ENCODE assay signal across 14 mouse cellular contexts in genomic region chr3:101117386-101117749, GRCm38 (mm10). TPM values are rescaled to one million over a fixed set of nuclear protein-coding genes. Genes with fewer than 3 reads are reported as not detected.
A peak's percentile ranks its signal among the peaks of the same experiment; 100 is the strongest.
DNase-seq lines count a peak whose midpoint lies in the region; ATAC-seq and TF ChIP-seq lines count a peak whose summit lies in the region.
"Had no signal": no experiment of that assay in that cellular context is flagged by ENCODE, and none has a peak within 500 bp of the region (broad histone marks: within the 10 kb centered on the region; RNA-seq: fewer than 3 reads in every experiment).

No protein-coding gene starts in this region.

- intact Hi-C loops in heart, postnatal 14 days (cut with DNase I) = no loop called here

- peak overlapping the region; percentile 45 for H3K4me2 ChIP-seq in lung, embryonic 15.5 days
- H3K4me2 ChIP-seq in forebrain, postnatal 0 days (ENCODE audit: low read depth) = no peak overlapping the region
- 0 out of 2 replicates have a peak overlapping the region, but pooled peaks have one; percentile 35 for H3K4me2 ChIP-seq in stomach, embryonic 16.5 days (ENCODE audit: low read depth, low read length)
- H3K4me2 ChIP-seq: liver, embryonic 12.5 days had no signal

- peak overlapping the region; percentile 91 for H3K27ac ChIP-seq in lung, embryonic 15.5 days
- H3K27ac ChIP-seq in forebrain, postnatal 0 days (ENCODE audit: low read depth, low read length) = peak overlapping the region; percentile 62
- peak overlapping the region; percentile 49; the same call in 1 of the 2 replicates for H3K27ac ChIP-seq in midbrain, embryonic 10.5 days (replicated peaks)
- peak overlapping the region; percentile 70; the same call in 1 of the 2 replicates for H3K27ac ChIP-seq in stomach, embryonic 16.5 days (ENCODE audit: low read length)
- H3K27ac ChIP-seq: layer of hippocampus, adult 2 months; liver, embryonic 12.5 days had no signal

- no peak for TF ChIP-seq CTCF in forebrain, postnatal 0 days (IDR thresholded peaks at IDR 0.05; ENCODE audit: low read depth)

- H3K4me3 ChIP-seq in lung, embryonic 15.5 days = no peak overlapping the region
- no peak overlapping the region for H3K4me3 ChIP-seq in forebrain, postnatal 0 days (ENCODE audit: low read depth, low read length)
- H3K4me3 ChIP-seq in midbrain, embryonic 10.5 days = no peak overlapping the region
- no peak overlapping the region for H3K4me3 ChIP-seq in stomach, embryonic 16.5 days (replicated peaks; ENCODE audit: low read length)
- H3K4me3 ChIP-seq: layer of hippocampus, adult 2 months; liver, embryonic 12.5 days had no signal

- 67% methylated on average over 8 of the region's 8 CpGs for WGBS in lung, embryonic 15.5 days
- 92% methylated on average over 8 of the region's 8 CpGs for WGBS in forebrain, postnatal 0 days
- 92% methylated on average over 8 of the region's 8 CpGs for WGBS in midbrain, embryonic 10.5 days
- 86% methylated on average over 8 of the region's 8 CpGs for WGBS in stomach, embryonic 16.5 days

- no peaks in the 10 kb centered on the region for H3K27me3 ChIP-seq in lung, embryonic 15.5 days
- H3K27me3 ChIP-seq in forebrain, postnatal 0 days (ENCODE audit: insufficient read depth, low read length) = no peaks in the 10 kb centered on the region
- peaks cover 6% of the 10 kb centered on the region; the same call in 1 of the 2 replicates for H3K27me3 ChIP-seq in midbrain, embryonic 10.5 days (ENCODE audit: low read depth, poor library complexity, severe bottlenecking)
- H3K27me3 ChIP-seq in stomach, embryonic 16.5 days (ENCODE audit: control insufficient read depth, insufficient read depth, low read length) = no peaks in the 10 kb centered on the region

- no peak for DNase-seq in lung, postnatal 25 days (ENCODE audit: low spot score)
- no peak for DNase-seq in forebrain, postnatal 0 days
- DNase-seq in midbrain, embryonic 10.5 days (ENCODE audit: low spot score) = no peak
- DNase-seq in adrenal gland, postnatal 36 days = no peak
- no peak for DNase-seq in heart, postnatal 14 days
- DNase-seq: cerebellum, adult 11 months; right cerebral cortex, postnatal 4 days; thymus, postnatal 14 days had no signal

- H3K36me3 ChIP-seq in lung, embryonic 15.5 days = no peaks in the 10 kb centered on the region
- H3K36me3 ChIP-seq in forebrain, postnatal 0 days (ENCODE audit: insufficient read depth) = no peaks in the 10 kb centered on the region
- H3K36me3 ChIP-seq in midbrain, embryonic 10.5 days = no peaks in the 10 kb centered on the region
- no peaks in the 10 kb centered on the region for H3K36me3 ChIP-seq in stomach, embryonic 16.5 days (ENCODE audit: control insufficient read depth, insufficient read depth, low read length)
- H3K36me3 ChIP-seq: liver, embryonic 12.5 days had no signal

- no peak overlapping the region for H3K9ac ChIP-seq in lung, embryonic 15.5 days
- H3K9ac ChIP-seq in forebrain, postnatal 0 days = 0 out of 2 replicates have a peak overlapping the region, but pooled peaks have one; percentile 25
- H3K9ac ChIP-seq in stomach, embryonic 16.5 days (ENCODE audit: low read length) = peak overlapping the region; percentile 3; the same call in 1 of the 2 replicates
- H3K9ac ChIP-seq: liver, embryonic 12.5 days had no signal

- ATAC-seq in lung, embryonic 15.5 days (ENCODE audit: borderline replicate concordance, extremely low read depth, low FRiP score, low TSS enrichment) = peak; percentile 36
- no peak for ATAC-seq in forebrain, postnatal 0 days
- ATAC-seq in stomach, embryonic 16.5 days (ENCODE audit: insufficient read depth, low FRiP score) = peak; percentile 9; the same call in 1 of the 2 replicates
- ATAC-seq: activated CD4-positive, CD25-positive, alpha-beta regulatory T cell, adult 4 months; liver, embryonic 12.5 days had no signal

- peaks cover 22% of the 10 kb centered on the region for H3K4me1 ChIP-seq in lung, embryonic 15.5 days
- H3K4me1 ChIP-seq in forebrain, postnatal 0 days (ENCODE audit: insufficient read depth) = peaks cover 7% of the 10 kb centered on the region
- peaks cover 8% of the 10 kb centered on the region for H3K4me1 ChIP-seq in midbrain, embryonic 10.5 days
- peaks cover 14% of the 10 kb centered on the region for H3K4me1 ChIP-seq in stomach, embryonic 16.5 days (ENCODE audit: control insufficient read depth, insufficient read depth, low read length)
- H3K4me1 ChIP-seq: liver, embryonic 12.5 days had no signal

- no peaks in the 10 kb centered on the region for H3K9me3 ChIP-seq in lung, embryonic 15.5 days
- H3K9me3 ChIP-seq in forebrain, postnatal 0 days (ENCODE audit: low read length) = no peaks in the 10 kb centered on the region
- peaks cover 4% of the 10 kb centered on the region; the same call in 1 of the 2 replicates for H3K9me3 ChIP-seq in midbrain, embryonic 10.5 days (replicated peaks)
- H3K9me3 ChIP-seq in stomach, embryonic 16.5 days (replicated peaks; ENCODE audit: control insufficient read depth, low read length) = no peaks in the 10 kb centered on the region
- H3K9me3 ChIP-seq: liver, embryonic 12.5 days had no signal

RNA-seq across cellular contexts. Expression of gene Ptgfrn, which starts 7.3 kb away (rescaled TPM):
- 5.0 and 5.5 TPM in 2 replicates for polyA plus RNA-seq in lung, embryonic 15.5 days (2015; fragmentation: Nextera tagmentation; extraction: Ambion mirVana)
- total RNA-seq in forebrain, postnatal 0 days (2014; rRNA removed) = 37.7 and 40.2 TPM in 2 replicates
- polyA plus RNA-seq in forebrain, postnatal 0 days (2015; fragmentation: Nextera tagmentation; extraction: Ambion mirVana) = 2.7 and 3.2 TPM in 2 replicates
- 1.9 TPM in 2 replicates for polyA plus RNA-seq in midbrain, embryonic 10.5 days (2016; fragmentation: Nextera tagmentation; extraction: Ambion mirVana)
- 4.6 and 4.9 TPM in 2 replicates for polyA plus RNA-seq in stomach, embryonic 16.5 days (2015; fragmentation: Nextera tagmentation; extraction: Ambion mirVana)
- 10 to 100 TPM; 47.6 to 53.9 TPM for total RNA-seq in adrenal gland, postnatal 36 days (2021)
- total RNA-seq in heart, postnatal 14 days (2021) = 10 to 100 TPM; 48.9 to 49.4 TPM
- total RNA-seq: common myeloid progenitor, adult 5-6 weeks had no signal
